Mouse (Mus musculus) neutrophil, adult 83 days (primary cell): ENCODE measurements around the gene Ipo9. TPM values are rescaled to one million over a fixed set of nuclear protein-coding genes. Genes with fewer than 3 reads are reported as not detected.

Source experiments
- total RNA-seq, 2 experiments: library from RNA; stranded (reverse); gene quantifications; one replicate each; pipeline ENCODE4 v1.2.4; 2023

Gene Ipo9
- 10 to 100 TPM; 48.8 to 56.4 TPM for total RNA-seq

DNA sequence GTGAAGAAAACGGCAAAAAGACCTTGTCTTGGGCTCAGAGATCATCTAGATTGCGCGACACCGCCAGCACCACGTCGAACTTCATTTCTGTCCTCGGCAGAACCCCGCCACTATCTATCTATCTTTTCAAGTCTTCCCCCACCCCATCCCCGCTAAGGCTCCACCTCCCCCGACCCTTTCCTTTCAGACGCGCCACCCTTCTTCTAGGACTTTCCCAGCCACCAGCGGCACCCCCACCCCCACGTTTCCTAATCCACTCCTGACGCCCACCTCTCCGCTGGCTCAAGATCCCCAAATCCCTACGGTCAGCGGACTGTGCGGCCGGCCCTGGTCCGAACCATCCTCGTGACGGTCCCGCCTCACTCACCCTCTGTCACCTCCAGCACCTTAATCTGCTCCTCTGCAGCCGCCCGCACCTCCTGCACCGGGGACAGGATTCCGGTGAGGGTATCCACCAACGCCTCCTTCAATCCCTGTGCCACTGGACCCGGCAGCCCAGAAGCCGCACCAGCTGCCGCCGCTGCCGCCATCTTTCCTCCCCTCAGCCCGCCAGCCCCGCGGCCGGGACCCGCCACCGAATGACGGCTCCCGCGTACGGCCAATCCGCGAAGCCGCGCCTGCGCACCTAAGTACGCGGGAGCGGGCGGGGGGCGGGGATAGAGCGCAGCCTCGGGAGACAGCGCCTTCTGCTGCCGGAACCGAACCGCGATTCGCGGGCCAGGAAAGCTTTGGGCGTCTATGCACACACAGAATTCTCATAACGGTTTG, at the start of gene Ipo9:
Gene Ipo9 (minus strand): TSS at position 599 of the 768 bp plus-strand sequence.

DNA sequence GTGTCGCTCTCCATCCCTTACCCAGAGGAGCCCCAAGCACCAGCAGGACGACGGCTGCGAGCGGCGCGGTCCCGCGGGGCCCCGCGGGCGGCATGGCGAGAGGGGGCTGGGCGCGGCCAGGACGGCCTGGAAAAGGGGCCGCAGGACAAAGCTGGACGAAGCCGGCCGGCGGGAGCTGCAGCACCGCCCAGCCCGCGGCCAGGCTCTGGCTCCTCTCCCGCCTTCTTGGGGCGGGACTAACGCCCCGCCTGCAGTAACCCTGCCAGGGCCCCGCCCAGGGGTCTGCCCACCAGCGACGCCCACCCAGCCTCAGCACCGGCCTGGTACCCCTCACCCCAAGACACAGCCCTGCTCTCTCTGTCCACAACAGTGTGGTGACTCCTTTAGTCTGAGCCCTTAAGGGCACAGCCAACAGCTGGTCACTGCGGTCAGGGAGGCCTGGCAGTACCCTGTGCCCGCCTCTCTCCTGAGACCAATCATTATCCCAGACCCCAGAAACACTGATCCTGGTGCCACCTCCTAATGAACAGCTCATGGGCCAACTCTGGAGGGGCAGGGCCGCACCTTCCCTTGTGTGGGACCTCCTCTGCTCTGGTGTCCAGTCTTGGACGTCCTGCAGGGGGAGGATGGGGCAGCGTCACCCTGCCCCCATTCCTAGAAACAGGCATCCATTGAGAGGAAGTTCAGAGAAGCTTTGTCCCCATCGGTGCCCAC, 55.3 kb downstream of the Ipo9 start, which contains the start of gene Shisa4:
Gene Shisa4 (minus strand): TSS at position 370 of the 714 bp plus-strand sequence.

Other genes with a start within 250 kb of the Ipo9 start
- gene Elf3, start 171.9 kb downstream of the Ipo9 start, total RNA-seq = not detected
- gene Rnpep, start 146.4 kb downstream of the Ipo9 start, total RNA-seq = 100 to 1,000 TPM; 152 to 164 TPM
- 10 to 100 TPM; 28.7 to 35.1 TPM for gene Timm17a, start 116.7 kb downstream of the Ipo9 start, total RNA-seq
- not detected for gene Lmod1, start 105.7 kb downstream of the Ipo9 start, total RNA-seq
- 1 to 10 TPM in 1 of 2 experiments, under 1 TPM in 1; 0.46 to 1.0 TPM for gene Shisa4, start 55.3 kb downstream of the Ipo9 start, total RNA-seq
- 10 to 100 TPM; 20.2 to 22.9 TPM for gene Nav1, start 176.8 kb upstream of the Ipo9 start, total RNA-seq